Mouse (Mus musculus) macrophage (primary cell): ENCODE data around the gene Clcc1. TPM values are rescaled to one million over a fixed set of nuclear protein-coding genes. Genes with fewer than 3 reads are reported as not detected.
A peak's percentile ranks its signal among the peaks of the same experiment; 100 is the strongest.

Experiments used
- H3K27ac ChIP-seq: fragments of 350-480 bp; formaldehyde crosslinking; 2 replicates; pipeline ENCODE4 v1.9.0; 2021
- H3K36me3 ChIP-seq: fragments of 350-480 bp; formaldehyde crosslinking; 2 replicates; pipeline ENCODE4 v1.9.0; 2021; ENCODE audit errors: inconsistent target
- H3K4me3 ChIP-seq: fragments of 350-480 bp; formaldehyde crosslinking; 2 replicates; pipeline ENCODE4 v1.9.0; 2021; ENCODE audit errors: inconsistent target
- H3K79me2 ChIP-seq: fragments of 350-480 bp; formaldehyde crosslinking; 2 replicates; pipeline ENCODE4 v1.9.0; 2021; ENCODE audit errors: inconsistent target
- whole genome bisulfite sequencing: methylation state at CpG from one replicate; pipeline ENCODE4 v1.1.7; 2026; ENCODE audit warnings: inconsistent platforms; ENCODE audit not compliant: missing documents; 5-methylcytosine and 5-hydroxymethylcytosine counted together
- polyA plus RNA-seq: library from polyadenylated mRNA; stranded (reverse); fragments of 250-400 nt; gene quantifications from 3 replicates; pipeline ENCODE4 v1.2.4, GENCODE M21; 2018; ENCODE audit warnings: inconsistent platforms

Gene Clcc1
- polyA plus RNA-seq, 1 experiment from 2014 or later, result 48.3 TPM

DNA sequence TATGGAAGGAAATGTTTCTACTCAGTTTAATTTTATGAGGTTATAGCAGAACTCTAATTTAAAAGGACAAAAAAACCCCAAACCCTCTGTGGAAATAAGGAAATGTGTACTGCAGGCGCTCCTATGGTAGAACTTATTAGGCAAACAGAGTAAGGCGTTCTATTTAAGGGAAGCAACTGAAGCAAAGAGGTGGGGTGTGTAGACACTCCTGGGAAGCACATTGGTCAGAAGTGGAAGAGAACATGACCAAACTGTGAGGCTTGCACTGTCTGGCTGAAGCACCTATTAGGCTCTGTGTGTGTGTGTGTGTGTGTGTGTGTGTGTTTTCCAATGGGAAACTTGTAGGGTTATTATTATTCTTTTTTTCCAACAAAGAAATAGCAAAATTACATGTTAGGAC lies 65.6 kb downstream of the Clcc1 start:
- WGBS, result 31% methylated on average over 2 of the region's 2 CpGs
- no peak overlapping the region for H3K27ac ChIP-seq
- H3K36me3 ChIP-seq, result no peaks in the 10 kb centered on the region
- H3K79me2 ChIP-seq, result peaks cover 54% of the 10 kb centered on the region
- H3K4me3 ChIP-seq, result no peak overlapping the region

DNA sequence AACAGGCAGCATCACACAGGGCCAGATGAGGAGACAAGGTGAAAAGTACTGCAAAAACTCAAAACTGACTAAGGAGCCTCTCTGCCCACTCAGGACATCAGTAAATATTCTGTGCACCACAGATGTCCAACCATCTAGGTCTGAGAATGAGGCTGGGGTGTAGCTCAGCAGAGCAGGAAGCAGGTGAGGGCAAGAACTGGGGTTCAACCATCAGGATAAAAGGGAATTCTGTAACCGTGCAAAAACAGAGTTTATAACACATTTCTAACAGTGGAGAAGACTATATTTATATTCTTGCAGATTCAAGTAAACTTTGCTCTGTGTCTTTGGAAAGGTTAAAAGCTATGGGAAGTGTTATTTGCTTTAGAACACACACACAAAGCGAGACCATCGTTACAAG lies 66.0 kb downstream of the Clcc1 start:
- 83% methylated on average over 3 of the region's 3 CpGs for WGBS

DNA sequence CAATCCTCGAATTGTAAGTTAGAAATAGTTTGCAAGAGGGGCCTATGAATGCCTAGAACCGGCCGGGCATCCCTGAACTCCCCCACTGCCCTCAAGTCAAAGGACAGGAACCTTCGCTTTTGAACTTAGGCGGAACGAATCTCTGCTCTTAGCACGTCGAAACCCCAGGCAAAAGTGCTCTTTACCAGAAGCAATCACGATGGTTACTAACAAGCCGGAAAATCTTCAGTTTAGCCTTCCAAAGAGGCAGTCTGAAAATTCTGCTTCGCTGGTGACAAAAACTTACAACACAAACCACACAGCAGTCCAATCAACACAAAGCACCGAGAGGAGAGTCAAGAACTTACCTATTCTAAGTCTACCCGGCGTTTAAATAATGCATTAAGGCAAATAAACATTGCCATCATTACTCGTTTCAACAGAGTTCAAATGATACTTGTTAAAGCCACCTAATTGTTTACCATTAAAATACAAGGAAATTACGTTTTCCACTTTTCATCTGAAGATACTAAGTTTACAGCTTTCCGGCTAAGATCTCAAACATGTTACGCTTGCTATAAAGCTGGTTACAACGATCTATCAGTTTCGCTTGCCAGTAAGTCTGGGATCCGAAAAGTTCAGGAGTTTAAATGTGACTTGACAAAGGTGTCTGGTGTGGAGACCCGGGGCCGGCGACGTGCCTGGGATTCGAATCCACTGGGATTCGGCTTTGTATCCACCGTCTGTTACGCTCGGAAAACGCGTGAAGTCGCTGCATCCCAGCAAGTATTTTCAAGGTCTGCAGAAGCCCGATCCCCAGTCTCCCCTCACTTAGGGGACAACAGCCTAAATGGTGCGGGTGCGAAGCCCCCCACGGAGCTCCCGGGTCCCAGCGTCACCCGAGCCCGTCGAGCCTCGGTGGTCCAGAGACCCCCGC lies 67.6 kb downstream of the Clcc1 start:
- H3K4me3 ChIP-seq, result peak overlapping the region; percentile 79
- H3K79me2 ChIP-seq, result peaks cover 34% of the 10 kb centered on the region
- 8% methylated on average over 44 of the region's 44 CpGs for WGBS
- H3K27ac ChIP-seq, result 0 out of 2 replicates have a peak overlapping the region, but pooled peaks have one; percentile 19
- no peaks in the 10 kb centered on the region for H3K36me3 ChIP-seq

More for the DNA sequence above, 66.0 kb downstream of the Clcc1 start:
- Histone ChIP-seq H3K79me2 (peaks cover 50% of the 10 kb centered on the region), H3K4me3 (no peak overlapping the region), H3K27ac (no peak overlapping the region), H3K36me3 (no peaks in the 10 kb centered on the region)

DNA sequence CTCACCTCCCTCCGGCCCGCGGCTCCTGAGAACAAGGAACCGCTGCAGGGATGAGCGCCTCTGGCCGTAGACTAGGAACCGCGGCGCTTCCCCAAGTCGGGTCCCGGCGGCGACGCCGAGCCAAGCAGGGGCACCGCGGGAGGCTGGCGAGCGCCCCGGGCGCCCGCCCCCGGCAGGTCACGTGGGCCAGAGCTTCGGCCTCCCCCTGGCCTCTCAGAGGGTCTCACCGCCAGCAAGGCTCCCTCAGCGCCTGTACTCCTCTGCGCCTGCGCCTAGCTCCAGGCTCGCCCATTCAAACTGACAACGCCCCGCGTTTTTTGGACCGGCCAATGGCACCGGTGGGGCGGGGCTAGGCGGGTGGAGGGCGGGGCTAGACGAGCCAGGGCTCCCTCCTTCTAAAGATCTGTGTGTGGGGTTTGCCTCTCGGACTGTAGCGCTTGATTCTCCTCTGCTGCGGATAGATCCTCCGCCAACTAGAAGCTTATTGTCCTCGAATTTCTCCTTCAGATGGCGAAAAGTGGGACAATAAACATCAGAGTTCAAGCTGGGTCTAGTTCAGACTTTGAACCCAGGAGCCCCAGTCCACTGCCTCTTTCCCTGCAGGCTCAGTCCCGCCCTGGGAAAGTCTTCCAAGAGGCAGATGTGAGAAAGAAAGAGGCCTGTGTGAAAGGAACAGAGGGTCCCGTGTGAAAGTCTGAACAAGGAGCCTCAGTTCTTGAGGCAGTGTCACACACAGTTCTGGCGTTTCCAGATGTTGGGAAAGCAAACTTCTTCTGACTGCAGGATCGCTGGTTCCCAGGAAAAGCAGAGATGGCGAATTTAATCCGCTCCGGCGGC lies 68.5 kb downstream of the Clcc1 start, which contains the start of gene Gpsm2:
Gene Gpsm2 (minus strand): TSS at position 274 of the 837 bp plus-strand sequence.
- WGBS, result 9% methylated on average over 53 of the region's 53 CpGs
- Histone ChIP-seq H3K27ac (0 out of 2 replicates have a peak within 1 kb of the TSS, but pooled peaks have one; percentile 19), H3K4me3 (peak within 1 kb of the TSS; percentile 79), H3K36me3 (no peaks in the 10 kb centered on the region), H3K79me2 (peaks cover 25% of the 10 kb centered on the region)

DNA sequence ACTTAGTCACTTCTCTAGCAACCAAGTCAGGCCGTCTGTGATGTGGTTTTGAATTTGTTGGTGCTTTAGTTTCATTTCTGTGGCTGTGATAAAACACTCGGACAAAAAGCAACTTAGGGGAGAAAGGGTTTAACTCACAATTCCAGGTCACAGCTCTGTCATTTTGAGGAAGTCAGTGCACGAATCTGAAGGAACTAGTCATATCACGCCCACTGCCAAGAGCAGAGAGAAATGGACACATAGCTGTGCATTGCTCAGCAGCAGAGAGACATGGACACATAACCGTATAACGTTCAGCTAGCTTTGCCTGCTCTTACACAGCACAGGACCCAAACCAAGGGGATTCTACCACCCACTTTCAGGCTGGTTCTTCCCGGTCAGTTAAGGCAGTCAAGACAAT lies 72.7 kb downstream of the Clcc1 start:
- Histone ChIP-seq H3K27ac (peak overlapping the region; percentile 21; the same call in 1 of the 2 replicates), H3K36me3 (no peaks in the 10 kb centered on the region), H3K79me2 (no peaks in the 10 kb centered on the region; the same call in 1 of the 2 replicates), H3K4me3 (no peak overlapping the region)
- WGBS, result 57% methylated on average over 7 of the region's 7 CpGs

DNA sequence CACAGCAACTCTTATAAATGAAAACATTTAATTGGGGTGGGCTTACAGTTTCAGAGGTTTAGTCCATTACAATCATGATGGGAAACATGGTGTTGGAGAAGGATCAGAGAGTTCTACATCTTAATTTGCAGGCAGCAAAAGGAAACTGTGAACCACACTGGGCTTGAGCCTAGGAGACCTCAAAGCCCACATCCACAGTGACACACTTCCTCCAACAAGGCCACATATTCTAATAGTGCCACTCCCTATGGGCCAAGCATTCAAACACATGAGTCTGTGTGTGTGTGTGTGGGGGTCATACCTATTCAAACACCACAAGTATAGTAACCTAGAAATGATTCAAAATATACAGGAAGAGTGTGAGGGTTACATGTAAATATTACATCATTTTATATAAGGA lies 73.6 kb downstream of the Clcc1 start:
- H3K36me3 ChIP-seq, result no peaks in the 10 kb centered on the region
- H3K27ac ChIP-seq, result peak overlapping the region; percentile 21
- H3K4me3 ChIP-seq, result no peak overlapping the region
- no peaks in the 10 kb centered on the region for H3K79me2 ChIP-seq

DNA sequence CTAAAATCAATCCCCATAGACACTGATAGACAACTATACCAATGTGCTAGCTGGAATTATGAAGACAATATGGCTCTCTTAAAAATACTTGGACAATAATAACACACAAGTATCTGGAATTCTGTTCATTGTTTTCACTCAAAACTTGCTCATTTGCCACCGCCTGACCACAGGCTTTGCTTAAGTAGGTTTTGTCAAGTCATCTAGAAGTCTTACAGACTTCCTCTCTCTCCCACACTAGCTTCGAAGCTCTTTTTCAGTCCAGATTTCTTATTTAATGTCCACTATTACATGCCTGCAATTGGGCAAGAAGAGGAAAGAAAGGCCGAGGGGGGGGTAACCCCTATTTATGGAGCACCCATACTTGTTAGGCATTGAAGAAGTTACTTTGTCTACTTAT lies 74.1 kb downstream of the Clcc1 start:
- no peaks in the 10 kb centered on the region for H3K79me2 ChIP-seq
- H3K27ac ChIP-seq, result peak overlapping the region; percentile 21
- no peaks in the 10 kb centered on the region for H3K36me3 ChIP-seq
- H3K4me3 ChIP-seq, result no peak overlapping the region
- 10% methylated on average over 3 of the region's 3 CpGs for WGBS

Other genes starting within 250 kb of the Clcc1 start
- gene Celsr2, start 238.4 kb upstream of the Clcc1 start, polyA plus RNA-seq, result 0.30 TPM in 1 of 3 replicates, not detected in the others
- gene Sars, start 208.7 kb upstream of the Clcc1 start, polyA plus RNA-seq, result 98.2 to 210 TPM (median 113 TPM) in 3 replicates
- not detected in 3 replicates for gene 1700013F07Rik, start 119.8 kb upstream of the Clcc1 start, polyA plus RNA-seq
- gene 5330417C22Rik, start 117.4 kb upstream of the Clcc1 start, polyA plus RNA-seq, result not detected in 3 replicates
- gene Tmem167b, start 91.4 kb upstream of the Clcc1 start, polyA plus RNA-seq, result 40.7 to 43.1 TPM (median 41.5 TPM) in 3 replicates
- 23.0 to 37.5 TPM (median 26.9 TPM) in 3 replicates for gene Taf13, start 82.2 kb upstream of the Clcc1 start, polyA plus RNA-seq
- gene Wdr47, start 62.6 kb upstream of the Clcc1 start, polyA plus RNA-seq, result 4.4 to 5.8 TPM (median 5.8 TPM) in 3 replicates
- 10.8 to 12.0 TPM (median 11.9 TPM) in 3 replicates for gene Gpsm2, start 68.4 kb downstream of the Clcc1 start, polyA plus RNA-seq
- gene Aknad1, start 85.7 kb downstream of the Clcc1 start, polyA plus RNA-seq, result not detected in 3 replicates
- 35.4 to 73.9 TPM (median 66.9 TPM) in 3 replicates for gene Stxbp3, start 186.6 kb downstream of the Clcc1 start, polyA plus RNA-seq
- gene Fndc7, start 236.1 kb downstream of the Clcc1 start, polyA plus RNA-seq, result 0.12 to 0.16 TPM (median 0.13 TPM) in 3 replicates